Mouse (Mus musculus): ENCODE data around the gene Frmpd1. TPM values are rescaled to one million over a fixed set of nuclear protein-coding genes. Genes with fewer than 3 reads are reported as not detected.

The Frmpd1 gene
- total and polyA plus RNA-seq, 3 experiments: 9.2 to 23.2 (median 20.8) TPM

- peaks cover 21% of the 10 kb centered on the region for H3K27me3 ChIP-seq (ENCODE audit: insufficient read depth, low read length)
- no peaks in the 10 kb centered on the region for H3K36me3 ChIP-seq (replicated peaks)
- no peak for TF ChIP-seq CTCF (IDR thresholded peaks at IDR 0.05; ENCODE audit: low read depth, low read length)
- no peak for TF ChIP-seq GATA2 (IDR thresholded peaks at IDR 0.05; ENCODE audit: borderline replicate concordance, low read depth, low read length)
- TF ChIP-seq TAL1 (conservative IDR thresholded peaks at IDR 0.05; ENCODE audit: low read depth, low read length): no peak
- no peak for TF ChIP-seq GATA1 (IDR thresholded peaks at IDR 0.05; ENCODE audit: borderline replicate concordance, low read length)
- DNase-seq (ENCODE audit: low spot score) (no peak), ATAC-seq (ENCODE audit: extremely low read depth, insufficient number of reproducible peaks, low FRiP score, poor library complexity, severe bottlenecking) (no peak)
- H3K9me3 ChIP-seq (replicated peaks): no peaks in the 10 kb centered on the region
- H3K4me1 ChIP-seq (ENCODE audit: insufficient read depth, low read depth, low read length): no peaks in the 10 kb centered on the region
- H3K4me3 ChIP-seq (ENCODE audit: low read depth, low read length): no peak overlapping the region
These were observed 26.1 kb upstream of the Frmpd1 start for GRCm38 (mm10) chr4:45158608-45159007.

- H3K36me3 ChIP-seq (replicated peaks): no peaks in the 10 kb centered on the region
- no peak for DNase-seq (ENCODE audit: low spot score)
- H3K27me3 ChIP-seq (ENCODE audit: insufficient read depth, low read length): peaks cover 16% of the 10 kb centered on the region
- H3K4me1 ChIP-seq (ENCODE audit: insufficient read depth, low read depth, low read length): no peaks in the 10 kb centered on the region
- H3K9me3 ChIP-seq (replicated peaks): no peaks in the 10 kb centered on the region
- H3K4me3 ChIP-seq (ENCODE audit: low read depth, low read length): no peak overlapping the region
- TF ChIP-seq POLR2AphosphoS5 (IDR thresholded peaks at IDR 0.05; ENCODE audit: insufficient replicate concordance, low read depth, low read length) (no peak), CTCF (IDR thresholded peaks at IDR 0.05; ENCODE audit: low read depth, low read length) (no peak)
- ATAC-seq (ENCODE audit: extremely low read depth, insufficient number of reproducible peaks, low FRiP score, poor library complexity, severe bottlenecking): no peak
These were observed 23.9 kb upstream of the Frmpd1 start for GRCm38 (mm10) chr4:45160773-45161172.

- Histone ChIP-seq H3K4me1 (ENCODE audit: insufficient read depth, low read depth, low read length) (no peaks in the 10 kb centered on the region), H3K27me3 (ENCODE audit: insufficient read depth, low read length) (peaks cover 9% of the 10 kb centered on the region), H3K4me3 (ENCODE audit: low read depth, low read length) (no peak overlapping the region), H3K36me3 (replicated peaks) (no peaks in the 10 kb centered on the region), H3K9me3 (replicated peaks) (no peaks in the 10 kb centered on the region)
- no peak for TF ChIP-seq GATA2 (IDR thresholded peaks at IDR 0.05; ENCODE audit: borderline replicate concordance, low read depth, low read length)
- TF ChIP-seq TAL1 (conservative IDR thresholded peaks at IDR 0.05; ENCODE audit: low read depth, low read length): no peak
- no peak for TF ChIP-seq POLR2AphosphoS5 (IDR thresholded peaks at IDR 0.05; ENCODE audit: insufficient replicate concordance, low read depth, low read length)
- TF ChIP-seq GATA1 (IDR thresholded peaks at IDR 0.05; ENCODE audit: borderline replicate concordance, low read length): no peak
- TF ChIP-seq CTCF (IDR thresholded peaks at IDR 0.05; ENCODE audit: low read depth, low read length): no peak
- ATAC-seq (ENCODE audit: extremely low read depth, insufficient number of reproducible peaks, low FRiP score, poor library complexity, severe bottlenecking) (no peak), DNase-seq (ENCODE audit: low spot score) (peak; percentile 6)
These were observed 21.0 kb upstream of the Frmpd1 start for GRCm38 (mm10) chr4:45163711-45164110.

GRCm38 (mm10) chr4:45165477-45165876 lies 19.2 kb upstream of the Frmpd1 start:
- H3K9me3 ChIP-seq (replicated peaks): no peaks in the 10 kb centered on the region
- TF ChIP-seq TAL1 (conservative IDR thresholded peaks at IDR 0.05; ENCODE audit: low read depth, low read length): no peak
- no peak for TF ChIP-seq CTCF (IDR thresholded peaks at IDR 0.05; ENCODE audit: low read depth, low read length)
- no peak for TF ChIP-seq GATA2 (IDR thresholded peaks at IDR 0.05; ENCODE audit: borderline replicate concordance, low read depth, low read length)
- no peak for TF ChIP-seq POLR2AphosphoS5 (IDR thresholded peaks at IDR 0.05; ENCODE audit: insufficient replicate concordance, low read depth, low read length)
- TF ChIP-seq GATA1 (IDR thresholded peaks at IDR 0.05; ENCODE audit: borderline replicate concordance, low read length): no peak
- H3K27me3 ChIP-seq (ENCODE audit: insufficient read depth, low read length): peaks cover 10% of the 10 kb centered on the region
- H3K36me3 ChIP-seq (replicated peaks): no peaks in the 10 kb centered on the region
- H3K4me1 ChIP-seq (ENCODE audit: insufficient read depth, low read depth, low read length): no peaks in the 10 kb centered on the region
- ATAC-seq (ENCODE audit: extremely low read depth, insufficient number of reproducible peaks, low FRiP score, poor library complexity, severe bottlenecking) (no peak), DNase-seq (ENCODE audit: low spot score) (no peak)
- no peak overlapping the region for H3K4me3 ChIP-seq (ENCODE audit: low read depth, low read length)

- no peak for TF ChIP-seq GATA2 (IDR thresholded peaks at IDR 0.05; ENCODE audit: borderline replicate concordance, low read depth, low read length)
- no peak for TF ChIP-seq TAL1 (conservative IDR thresholded peaks at IDR 0.05; ENCODE audit: low read depth, low read length)
- no peak for TF ChIP-seq CTCF (IDR thresholded peaks at IDR 0.05; ENCODE audit: low read depth, low read length)
- TF ChIP-seq POLR2AphosphoS5 (IDR thresholded peaks at IDR 0.05; ENCODE audit: insufficient replicate concordance, low read depth, low read length): no peak
- no peak for TF ChIP-seq GATA1 (IDR thresholded peaks at IDR 0.05; ENCODE audit: borderline replicate concordance, low read length)
- no peaks in the 10 kb centered on the region for H3K4me1 ChIP-seq (ENCODE audit: insufficient read depth, low read depth, low read length)
- H3K36me3 ChIP-seq (replicated peaks): no peaks in the 10 kb centered on the region
- no peak overlapping the region for H3K4me3 ChIP-seq (ENCODE audit: low read depth, low read length)
- no peaks in the 10 kb centered on the region for H3K9me3 ChIP-seq (replicated peaks)
- DNase-seq (ENCODE audit: low spot score) (no peak), ATAC-seq (ENCODE audit: extremely low read depth, insufficient number of reproducible peaks, low FRiP score, poor library complexity, severe bottlenecking) (no peak)
- H3K27me3 ChIP-seq (ENCODE audit: insufficient read depth, low read length): peaks cover 10% of the 10 kb centered on the region
These were observed 18.7 kb upstream of the Frmpd1 start for GRCm38 (mm10) chr4:45165955-45166354.

- H3K4me1 ChIP-seq (ENCODE audit: insufficient read depth, low read depth, low read length): no peaks in the 10 kb centered on the region
- H3K4me3 ChIP-seq (ENCODE audit: low read depth, low read length): no peak overlapping the region
- peaks cover 10% of the 10 kb centered on the region for H3K27me3 ChIP-seq (ENCODE audit: insufficient read depth, low read length)
- TF ChIP-seq GATA1 (IDR thresholded peaks at IDR 0.05; ENCODE audit: borderline replicate concordance, low read length): no peak
- H3K36me3 ChIP-seq (replicated peaks): no peaks in the 10 kb centered on the region
- DNase-seq (ENCODE audit: low spot score): no peak
- ATAC-seq (ENCODE audit: extremely low read depth, insufficient number of reproducible peaks, low FRiP score, poor library complexity, severe bottlenecking): no peak
- no peaks in the 10 kb centered on the region for H3K9me3 ChIP-seq (replicated peaks)
These were observed 13.3 kb upstream of the Frmpd1 start for GRCm38 (mm10) chr4:45171340-45171739.

- DNase-seq (ENCODE audit: low spot score) (no peak), ATAC-seq (ENCODE audit: extremely low read depth, insufficient number of reproducible peaks, low FRiP score, poor library complexity, severe bottlenecking) (no peak)
- Histone ChIP-seq H3K9me3 (replicated peaks) (no peaks in the 10 kb centered on the region), H3K4me3 (ENCODE audit: low read depth, low read length) (peak overlapping the region; percentile 66; the same call in 1 of the 2 replicates), H3K27me3 (ENCODE audit: insufficient read depth, low read length) (peaks cover 82% of the 10 kb centered on the region), H3K36me3 (replicated peaks) (no peaks in the 10 kb centered on the region), H3K4me1 (ENCODE audit: insufficient read depth, low read depth, low read length) (peaks cover 14% of the 10 kb centered on the region)
- TF ChIP-seq GATA1 (IDR thresholded peaks at IDR 0.05; ENCODE audit: borderline replicate concordance, low read length) (no peak), GATA2 (IDR thresholded peaks at IDR 0.05; ENCODE audit: borderline replicate concordance, low read depth, low read length) (no peak), CTCF (IDR thresholded peaks at IDR 0.05; ENCODE audit: low read depth, low read length) (no peak)
These were observed 706 bp upstream of the Frmpd1 start for GRCm38 (mm10) chr4:45183818-45184520.
